Mouse (Mus musculus) midbrain, postnatal 0 days (tissue): ENCODE data around the gene Sgf29. TPM values are rescaled to one million over a fixed set of nuclear protein-coding genes. Genes with fewer than 3 reads are reported as not detected.

Experiments used
- ATAC-seq: fragments of 200-750 bp; cut with Nextera tagmentation; 2 replicates; pipeline ENCODE4 v1.8.0; 2017; ENCODE audit warnings: moderate number of reproducible peaks, mild to moderate bottlenecking, moderate TSS enrichment, moderate library complexity; ENCODE audit not compliant: low FRiP score
- DNase-seq: peaks from one replicate; pipeline ENCODE4 v3.0.0-alpha.2; 2015; ENCODE audit warnings: low spot score
- H3K27ac ChIP-seq: fragments of 300-500 bp; sonication (generic); 2 replicates; pipeline ENCODE4 v1.5.1; 2014; ENCODE audit warnings: low read depth, mild to moderate bottlenecking, low read length, mixed read lengths
- H3K27me3 ChIP-seq: fragments of 300-500 bp; sonication (generic); 2 replicates; pipeline ENCODE4 v1.6.1; 2014; ENCODE audit warnings: low read length, control low read depth, mixed read lengths; ENCODE audit not compliant: insufficient read depth
- H3K36me3 ChIP-seq: fragments of 300-500 bp; sonication (generic); 2 replicates; pipeline ENCODE4 v1.6.1; 2014; ENCODE audit warnings: low read length, control low read depth, mixed read lengths; ENCODE audit not compliant: insufficient read depth
- H3K4me1 ChIP-seq: fragments of 300-500 bp; sonication (generic); 2 replicates; pipeline ENCODE4 v1.6.1; 2014; ENCODE audit warnings: mild to moderate bottlenecking, control low read depth, antibody characterized with exemption, low read length, mixed read lengths; ENCODE audit not compliant: insufficient read depth
- H3K4me2 ChIP-seq: fragments of 300-500 bp; sonication (generic); 2 replicates; pipeline ENCODE4 v1.6.1; 2014; ENCODE audit warnings: low read depth, mild to moderate bottlenecking, low read length, mixed read lengths; ENCODE audit not compliant: poor library complexity, severe bottlenecking
- H3K4me3 ChIP-seq: fragments of 300-500 bp; sonication (generic); 2 replicates; pipeline ENCODE4 v1.5.1; 2014; ENCODE audit warnings: low read depth, mild to moderate bottlenecking, low read length, moderate library complexity
- H3K9ac ChIP-seq: fragments of 300-500 bp; sonication (generic); replicated peaks from 2 replicates; pipeline ENCODE4 v1.6.1; 2014; ENCODE audit warnings: mild to moderate bottlenecking, low read length, moderate library complexity, mixed read lengths; ENCODE audit not compliant: poor library complexity, severe bottlenecking
- H3K9me3 ChIP-seq: fragments of 300-500 bp; sonication (generic); 2 replicates; pipeline ENCODE4 v1.6.1; 2016; ENCODE audit warnings: low read length, control low read depth
- CTCF ChIP-seq: IDR thresholded peaks from 2 replicates; pipeline ENCODE4 v1.5.1; 2016; ENCODE audit warnings: antibody characterized with exemption, mild to moderate bottlenecking
- WGBS: fragments of 180-500 bp; shearing (Covaris S2); extraction: QIAGEN DNeasy Blood & Tissue Kit; methylation state at CpG from one replicate; pipeline ENCODE4 v1.1.7; 2014; 5-methylcytosine and 5-hydroxymethylcytosine counted together
- polyA plus RNA-seq: library from polyadenylated mRNA; unstranded; fragments of >200 nt; fragmentation: Nextera tagmentation; extraction: Ambion mirVana; gene quantifications from 2 replicates; pipeline ENCODE4 v1.2.1, GENCODE M21; 2015
- total RNA-seq: library from RNA; depleted of rRNA; stranded (reverse); fragments of >200 nt; gene quantifications from 2 replicates; pipeline ENCODE4 v1.2.3, GENCODE M21; 2014

The Sgf29 gene
- total and polyA plus RNA-seq, 2 experiments from 2014 or later: 44.4 to 48.0 TPM

GRCm38 (mm10) chr7:126708175-126708952 lies 59.3 kb downstream of the Sgf29 start:
- DNase-seq: no peak
- H3K36me3 ChIP-seq: no peaks in the 10 kb centered on the region
- WGBS: 87% methylated on average over 10 of the region's 10 CpGs

GRCm38 (mm10) chr7:126710266-126710665 lies 61.2 kb downstream of the Sgf29 start:
- no peak overlapping the region for H3K4me3 ChIP-seq
- no peaks in the 10 kb centered on the region for H3K4me1 ChIP-seq
- H3K4me2 ChIP-seq: no peak overlapping the region
- H3K27ac ChIP-seq: no peak overlapping the region
- no peak overlapping the region for H3K9ac ChIP-seq
- no peak for DNase-seq
- WGBS: 83% methylated on average over 4 of the region's 4 CpGs
- no peak for TF ChIP-seq CTCF
- H3K27me3 ChIP-seq: no peaks in the 10 kb centered on the region
- no peaks in the 10 kb centered on the region for H3K9me3 ChIP-seq
- ATAC-seq: no peak
- H3K36me3 ChIP-seq: no peaks in the 10 kb centered on the region

More at GRCm38 (mm10) chr7:126708175-126708952, 59.3 kb downstream of the Sgf29 start:
- Histone ChIP-seq H3K4me2 (no peak overlapping the region), H3K4me1 (no peaks in the 10 kb centered on the region), H3K4me3 (no peak overlapping the region), H3K27me3 (no peaks in the 10 kb centered on the region), H3K27ac (no peak overlapping the region), H3K9me3 (no peaks in the 10 kb centered on the region), H3K9ac (no peak overlapping the region)
- no peak for ATAC-seq
- no peak for TF ChIP-seq CTCF

GRCm38 (mm10) chr7:126711910-126712309 lies 62.8 kb downstream of the Sgf29 start:
- DNase-seq (no peak), ATAC-seq (no peak)
- Histone ChIP-seq H3K4me3 (no peak overlapping the region), H3K27ac (no peak overlapping the region), H3K27me3 (no peaks in the 10 kb centered on the region), H3K4me1 (no peaks in the 10 kb centered on the region), H3K4me2 (no peak overlapping the region), H3K9me3 (no peaks in the 10 kb centered on the region), H3K9ac (no peak overlapping the region), H3K36me3 (no peaks in the 10 kb centered on the region)
- 78% methylated on average over 3 of the region's 3 CpGs for WGBS
- TF ChIP-seq CTCF: no peak

GRCm38 (mm10) chr7:126715679-126716078 lies 66.6 kb downstream of the Sgf29 start:
- Histone ChIP-seq H3K27me3 (no peaks in the 10 kb centered on the region), H3K36me3 (no peaks in the 10 kb centered on the region), H3K4me3 (no peak overlapping the region), H3K4me1 (no peaks in the 10 kb centered on the region), H3K9me3 (no peaks in the 10 kb centered on the region), H3K9ac (no peak overlapping the region), H3K27ac (no peak overlapping the region), H3K4me2 (no peak overlapping the region)
- ATAC-seq: no peak
- TF ChIP-seq CTCF: no peak
- no peak for DNase-seq
- 86% methylated on average over 4 of the region's 4 CpGs for WGBS

GRCm38 (mm10) chr7:126717566-126717965 lies 68.5 kb downstream of the Sgf29 start:
- H3K27me3 ChIP-seq: no peaks in the 10 kb centered on the region
- no peak overlapping the region for H3K4me3 ChIP-seq
- H3K4me1 ChIP-seq: no peaks in the 10 kb centered on the region
- ATAC-seq (no peak), DNase-seq (no peak)
- no peaks in the 10 kb centered on the region for H3K9me3 ChIP-seq
- no peak overlapping the region for H3K4me2 ChIP-seq
- no peak overlapping the region for H3K27ac ChIP-seq
- no peaks in the 10 kb centered on the region for H3K36me3 ChIP-seq
- H3K9ac ChIP-seq: no peak overlapping the region
- 96% methylated on average over 3 of the region's 3 CpGs for WGBS
- TF ChIP-seq CTCF: no peak

GRCm38 (mm10) chr7:126718787-126719337 lies 69.8 kb downstream of the Sgf29 start:
- Histone ChIP-seq H3K4me1 (no peaks in the 10 kb centered on the region), H3K9me3 (no peaks in the 10 kb centered on the region), H3K27ac (no peak overlapping the region), H3K27me3 (no peaks in the 10 kb centered on the region), H3K4me3 (no peak overlapping the region), H3K9ac (no peak overlapping the region), H3K36me3 (no peaks in the 10 kb centered on the region), H3K4me2 (no peak overlapping the region)
- 95% methylated on average over 5 of the region's 5 CpGs for WGBS
- peak; percentile 24 for TF ChIP-seq CTCF
- DNase-seq: no peak
- no peak for ATAC-seq
